Mouse (Mus musculus) colon, adult 2 months (tissue): ENCODE results near the gene Cep135. TPM values are rescaled to one million over a fixed set of nuclear protein-coding genes. Genes with fewer than 3 reads are reported as not detected.

ENCODE experiments used
- polyA plus RNA-seq: library from polyadenylated mRNA; depleted of rRNA; stranded (reverse); fragments of >200 nt; gene quantifications from 2 replicates; pipeline ENCODE4 v1.2.3, GENCODE M21; 2012; rRNA removed

Gene Cep135
- polyA plus RNA-seq: 0.60 and 0.78 TPM in 2 replicates

GRCm38 (mm10) chr5:76588551-76589283 lies at the start of gene Cep135:
TSS of gene Cep135 (plus strand) at chr5:76588698.

GRCm38 (mm10) chr5:76656212-76656611 lies 67.7 kb downstream of the Cep135 start, which contains the start of gene C530008M17Rik:
TSS of gene C530008M17Rik (plus strand) at chr5:76656512.

Other genes starting within 250 kb of the Cep135 start
- gene Nmu, start 224.9 kb upstream of the Cep135 start, polyA plus RNA-seq: 8.4 and 9.1 TPM in 2 replicates
- gene Gm7271, start 104.7 kb upstream of the Cep135 start, polyA plus RNA-seq: not detected in 2 replicates
- 14.7 and 20.1 TPM in 2 replicates for gene Exoc1, start 59.4 kb upstream of the Cep135 start, polyA plus RNA-seq
- 48.4 and 53.0 TPM in 2 replicates for gene C530008M17Rik, start 67.8 kb downstream of the Cep135 start, polyA plus RNA-seq